Mouse (Mus musculus): ENCODE data around the gene Cd81. TPM values are rescaled to one million over a fixed set of nuclear protein-coding genes. Genes with fewer than 3 reads are reported as not detected.

Cd81 gene
- total and polyA plus RNA-seq, 3 experiments, result 105 to 133 TPM; not detected in 1

GRCm38 (mm10) chr7:143044049-143044825 lies 8.3 kb upstream of the Cd81 start:
- H3K4me1 ChIP-seq (ENCODE audit: control insufficient read depth in 1 of 2, insufficient read depth in 2 of 2, low read length in 2 of 2), result peaks cover 25 to 53% of the 10 kb centered on the region in 2 experiments
- TF ChIP-seq NRF1 (IDR thresholded peaks at IDR 0.05; ENCODE audit: insufficient read depth, low read depth, low read length, poor library complexity, severe bottlenecking) (no peak), MYB (IDR thresholded peaks at IDR 0.05; ENCODE audit: low read depth, low read length) (no peak), MAFK (IDR thresholded peaks at IDR 0.05; ENCODE audit: borderline replicate concordance, low read depth, low read length) (peak; percentile 91)
- no peak overlapping the region for H3K27ac ChIP-seq (ENCODE audit: control insufficient read depth, low read depth, low read length)
- H3K27me3 ChIP-seq (ENCODE audit: control insufficient read depth in 1 of 2, insufficient read depth in 2 of 2, low read length in 2 of 2), result no peaks in the 10 kb centered on the region
- H3K4me3 ChIP-seq (ENCODE audit: control insufficient read depth in 1 of 2, insufficient read depth in 1 of 2, low read depth in 2 of 2, low read length in 2 of 2), result no peak overlapping the region
- DNase-seq (ENCODE audit: low read depth, low spot score), result no peak
- peaks cover 0 to 32% of the 10 kb centered on the region in 2 experiments; a peak in 2 of 4 replicates for H3K36me3 ChIP-seq (ENCODE audit: control insufficient read depth in 1 of 2, insufficient read depth in 2 of 2, low read length in 2 of 2)
- no peaks in the 10 kb centered on the region for H3K79me2 ChIP-seq (ENCODE audit: control insufficient read depth, insufficient read depth, low read length, poor library complexity)
- H3K9ac ChIP-seq (ENCODE audit: control insufficient read depth, low read depth, low read length, poor library complexity, severe bottlenecking), result no peak overlapping the region
- H3K9me3 ChIP-seq (replicated peaks; ENCODE audit: insufficient read depth, low read length), result no peaks in the 10 kb centered on the region

GRCm38 (mm10) chr7:143044826-143045206 lies 7.7 kb upstream of the Cd81 start:
- H3K4me3 ChIP-seq (ENCODE audit: control insufficient read depth in 1 of 2, insufficient read depth in 1 of 2, low read depth in 2 of 2, low read length in 2 of 2), result no peak overlapping the region
- peaks cover 0 to 26% of the 10 kb centered on the region in 2 experiments; a peak in 2 of 4 replicates for H3K36me3 ChIP-seq (ENCODE audit: control insufficient read depth in 1 of 2, insufficient read depth in 2 of 2, low read length in 2 of 2)
- DNase-seq (ENCODE audit: low read depth, low spot score), result no peak
- no peaks in the 10 kb centered on the region for H3K79me2 ChIP-seq (ENCODE audit: control insufficient read depth, insufficient read depth, low read length, poor library complexity)
- H3K27me3 ChIP-seq (ENCODE audit: control insufficient read depth in 1 of 2, insufficient read depth in 2 of 2, low read length in 2 of 2), result no peaks in the 10 kb centered on the region
- no peak for TF ChIP-seq RCOR1 (IDR thresholded peaks at IDR 0.05; ENCODE audit: low read depth, low read length)
- TF ChIP-seq JUND (IDR thresholded peaks at IDR 0.05; ENCODE audit: low read depth, low read length), result no peak
- no peak for TF ChIP-seq CHD1 (IDR thresholded peaks at IDR 0.05; ENCODE audit: low read depth, low read length)
- TF ChIP-seq SIN3A (IDR thresholded peaks at IDR 0.05; ENCODE audit: low read length), result no peak
- 0 out of 2 replicates have a peak, but pooled peaks have one; percentile 7 for TF ChIP-seq SMC3 (IDR thresholded peaks at IDR 0.05; ENCODE audit: low read depth, low read length)
- TF ChIP-seq CTCF (IDR thresholded peaks at IDR 0.05 in 2 of 3, conservative IDR thresholded peaks at IDR 0.05 in 1 of 3; ENCODE audit: control insufficient read depth in 1 of 3, insufficient read depth in 1 of 3, low read depth in 2 of 3, low read length in 3 of 3, poor library complexity in 1 of 3, severe bottlenecking in 1 of 3), result peak; percentile 24 to 49 (median 35)
- H3K9ac ChIP-seq (ENCODE audit: control insufficient read depth, low read depth, low read length, poor library complexity, severe bottlenecking), result no peak overlapping the region
- H3K27ac ChIP-seq (ENCODE audit: control insufficient read depth, low read depth, low read length), result no peak overlapping the region
- H3K4me1 ChIP-seq (ENCODE audit: control insufficient read depth in 1 of 2, insufficient read depth in 2 of 2, low read length in 2 of 2), result peaks cover 20 to 48% of the 10 kb centered on the region in 2 experiments
- no peaks in the 10 kb centered on the region for H3K9me3 ChIP-seq (replicated peaks; ENCODE audit: insufficient read depth, low read length)

GRCm38 (mm10) chr7:143046358-143046757 lies 6.2 kb upstream of the Cd81 start:
- H3K4me3 ChIP-seq (ENCODE audit: control insufficient read depth in 1 of 2, insufficient read depth in 1 of 2, low read depth in 2 of 2, low read length in 2 of 2), result no peak overlapping the region
- no peaks in the 10 kb centered on the region for H3K27me3 ChIP-seq (ENCODE audit: control insufficient read depth in 1 of 2, insufficient read depth in 2 of 2, low read length in 2 of 2)
- H3K36me3 ChIP-seq (ENCODE audit: control insufficient read depth in 1 of 2, insufficient read depth in 2 of 2, low read length in 2 of 2), result peaks cover 0 to 19% of the 10 kb centered on the region in 2 experiments; a peak in 2 of 4 replicates
- no peaks in the 10 kb centered on the region for H3K79me2 ChIP-seq (ENCODE audit: control insufficient read depth, insufficient read depth, low read length, poor library complexity)
- H3K9ac ChIP-seq (ENCODE audit: control insufficient read depth, low read depth, low read length, poor library complexity, severe bottlenecking), result no peak overlapping the region
- peaks cover 12 to 33% of the 10 kb centered on the region in 2 experiments for H3K4me1 ChIP-seq (ENCODE audit: control insufficient read depth in 1 of 2, insufficient read depth in 2 of 2, low read length in 2 of 2)
- H3K27ac ChIP-seq (ENCODE audit: control insufficient read depth, low read depth, low read length), result peak overlapping the region; percentile 23
- no peaks in the 10 kb centered on the region for H3K9me3 ChIP-seq (replicated peaks; ENCODE audit: insufficient read depth, low read length)
- peak; percentile 70 for DNase-seq (ENCODE audit: low read depth, low spot score)
- TF ChIP-seq MAFK (IDR thresholded peaks at IDR 0.05; ENCODE audit: borderline replicate concordance, low read depth, low read length) (no peak), GATA1 (IDR thresholded peaks at IDR 0.05; ENCODE audit: low read depth, low read length) (no peak), ZMIZ1 (IDR thresholded peaks at IDR 0.05; ENCODE audit: low read depth, low read length) (no peak), MAX (IDR thresholded peaks at IDR 0.05; ENCODE audit: low read length) (no peak), USF2 (IDR thresholded peaks at IDR 0.05; ENCODE audit: borderline replicate concordance in 1 of 2, insufficient read depth in 1 of 2, low read depth in 1 of 2, low read length in 2 of 2) (no peak), EP300 (IDR thresholded peaks at IDR 0.05; ENCODE audit: low read depth in 1 of 2, low read length in 2 of 2) (peak in 1 of 2 experiments; percentile 30; a peak in 2 of 4 replicates), RCOR1 (IDR thresholded peaks at IDR 0.05; ENCODE audit: low read depth, low read length) (no peak), CTCF (IDR thresholded peaks at IDR 0.05 in 2 of 3, conservative IDR thresholded peaks at IDR 0.05 in 1 of 3; ENCODE audit: control insufficient read depth in 1 of 3, insufficient read depth in 1 of 3, low read depth in 2 of 3, low read length in 3 of 3, poor library complexity in 1 of 3, severe bottlenecking in 1 of 3) (no peak), UBTF (IDR thresholded peaks at IDR 0.05; ENCODE audit: borderline replicate concordance, insufficient read depth, low read depth, low read length) (no peak), MYC (IDR thresholded peaks at IDR 0.05; ENCODE audit: low read depth, low read length) (no peak), ETS1 (IDR thresholded peaks at IDR 0.05; ENCODE audit: low read depth, low read length) (peak; percentile 34), CHD2 (IDR thresholded peaks at IDR 0.05; ENCODE audit: low read length) (no peak), SIN3A (IDR thresholded peaks at IDR 0.05; ENCODE audit: low read length) (peak; percentile 58; the same call in 1 of the 2 replicates), HCFC1 (IDR thresholded peaks at IDR 0.05; ENCODE audit: low read depth, low read length) (no peak), ZC3H11A (IDR thresholded peaks at IDR 0.05; ENCODE audit: low read depth, low read length) (no peak), TCF12 (IDR thresholded peaks at IDR 0.05; ENCODE audit: low read depth, low read length) (no peak), BHLHE40 (IDR thresholded peaks at IDR 0.05; ENCODE audit: borderline replicate concordance, low read depth, low read length) (no peak), ZKSCAN1 (IDR thresholded peaks at IDR 0.05; ENCODE audit: low read depth, low read length) (no peak)

Measured in MEL (cell line).